Mouse (Mus musculus) left cerebral cortex, postnatal 14 days (tissue): Measurements from ENCODE around the gene Mgme1. TPM values are rescaled to one million over a fixed set of nuclear protein-coding genes. Genes with fewer than 3 reads are reported as not detected.

Experiments
- DNase-seq, 2 experiments: peaks; one replicate each; pipeline ENCODE4 v3.0.0; 2021 to 2022; ENCODE audit warnings: low spot score in 2 of 2, mixed read lengths in 1 of 2
- intact Hi-C: fragments of 180-260 bp; cut with DNase I; formaldehyde crosslinking; loops from one replicate; pipeline ENCODE4 v1.15.1; 2025
- total RNA-seq, 2 experiments: library from RNA; stranded (reverse); gene quantifications; 2 replicates each; pipeline ENCODE4 v1.2.3; 2021

Gene Mgme1
- total RNA-seq, 2 experiments from 2014 or later: 3.2 to 3.4 TPM

DNA sequence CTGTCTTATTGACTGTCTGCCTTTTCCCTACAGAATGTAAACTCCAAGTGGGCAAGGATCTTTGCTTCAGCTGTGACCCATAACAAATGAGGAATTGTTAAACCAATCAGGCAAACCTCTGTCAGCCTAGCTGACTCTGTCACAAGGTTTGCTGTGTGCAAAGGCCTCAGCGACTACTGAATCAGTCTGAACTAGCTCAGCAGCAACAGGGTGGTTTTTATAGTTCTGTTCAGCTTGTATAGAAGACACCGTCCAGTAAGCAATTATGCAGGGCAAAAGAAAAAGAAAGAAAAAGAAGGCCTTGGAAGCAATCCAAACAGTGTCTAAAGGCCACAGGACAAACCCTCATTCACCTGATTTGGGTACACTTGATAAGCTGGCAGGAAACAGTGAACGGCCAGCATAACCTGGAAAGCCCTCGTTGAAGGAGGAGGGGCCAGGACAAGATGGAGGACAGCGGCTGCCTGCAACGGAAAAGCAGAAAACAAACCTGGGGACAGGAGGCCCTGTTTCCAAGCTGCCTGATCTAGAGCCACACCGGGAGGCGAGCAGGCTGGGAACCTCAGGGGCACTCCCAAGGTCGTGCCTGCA is 24.8 kb downstream of the Mgme1 start:
- intact Hi-C loops: no loop called here
- DNase-seq: no peak

DNA sequence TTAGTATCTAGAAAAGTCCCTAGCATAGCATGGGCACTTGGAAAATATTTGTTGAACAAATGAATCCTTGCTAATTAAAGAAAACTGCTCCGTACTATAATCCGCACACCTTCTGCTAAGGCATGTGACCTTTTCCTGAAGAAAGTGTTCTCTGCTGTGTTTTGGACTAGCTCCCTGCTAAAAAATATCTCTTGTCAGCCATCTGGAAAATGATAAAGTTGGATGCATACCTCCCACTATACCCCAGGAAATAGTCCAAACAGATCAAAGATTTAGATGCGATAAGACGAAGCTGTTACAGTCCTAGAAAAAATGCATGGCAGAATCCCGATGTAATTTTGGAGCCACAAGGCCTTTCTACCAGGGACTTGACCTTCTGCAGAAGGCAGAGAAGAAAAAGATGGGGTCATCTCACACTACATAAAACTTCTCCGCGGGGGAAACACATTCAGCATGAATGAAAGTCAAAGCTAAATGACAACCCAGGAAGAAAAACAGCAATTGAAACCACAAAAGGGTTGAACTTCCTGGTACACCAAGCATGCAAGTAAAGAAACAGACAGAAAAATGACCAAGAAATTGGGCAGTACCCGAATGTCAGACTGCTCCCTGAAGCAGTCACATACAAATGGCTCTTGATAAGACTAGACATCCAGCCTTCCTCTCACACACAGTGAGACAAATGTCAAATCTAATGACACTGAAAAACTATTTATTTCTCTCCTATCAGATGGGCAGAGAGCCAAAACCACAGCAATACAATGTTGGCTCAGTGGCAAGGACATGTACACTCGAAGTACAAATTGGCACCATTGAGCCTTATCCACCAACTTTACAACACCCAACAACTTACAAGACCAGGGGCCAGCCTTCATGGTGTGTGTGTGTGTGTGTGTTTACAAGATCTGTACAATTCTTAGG is 29.5 kb downstream of the Mgme1 start:
- intact Hi-C loops: no loop called here
- peak in 1 of 2 experiments; percentile 35 for DNase-seq

DNA sequence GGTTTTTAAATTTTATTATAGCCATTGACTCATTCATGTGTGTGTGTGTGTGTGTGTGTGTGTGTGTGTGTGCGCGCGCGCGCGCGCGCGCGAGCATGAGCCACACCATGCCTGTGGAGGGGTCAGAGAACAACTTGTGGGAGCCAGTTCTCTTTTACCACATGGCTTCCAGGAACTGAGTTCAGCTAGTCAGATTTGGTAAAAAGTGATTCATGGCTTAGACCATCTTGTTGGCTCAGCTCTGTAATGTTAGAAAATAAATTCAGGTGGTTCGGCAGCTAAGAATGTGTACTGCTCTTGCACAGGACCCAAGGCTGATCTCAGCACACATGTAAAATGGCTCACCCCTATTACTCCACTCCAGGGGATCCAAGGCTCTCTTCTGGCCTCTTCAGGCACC is 30.6 kb downstream of the Mgme1 start:
- intact Hi-C loops: no loop called here
- DNase-seq: no peak

DNA sequence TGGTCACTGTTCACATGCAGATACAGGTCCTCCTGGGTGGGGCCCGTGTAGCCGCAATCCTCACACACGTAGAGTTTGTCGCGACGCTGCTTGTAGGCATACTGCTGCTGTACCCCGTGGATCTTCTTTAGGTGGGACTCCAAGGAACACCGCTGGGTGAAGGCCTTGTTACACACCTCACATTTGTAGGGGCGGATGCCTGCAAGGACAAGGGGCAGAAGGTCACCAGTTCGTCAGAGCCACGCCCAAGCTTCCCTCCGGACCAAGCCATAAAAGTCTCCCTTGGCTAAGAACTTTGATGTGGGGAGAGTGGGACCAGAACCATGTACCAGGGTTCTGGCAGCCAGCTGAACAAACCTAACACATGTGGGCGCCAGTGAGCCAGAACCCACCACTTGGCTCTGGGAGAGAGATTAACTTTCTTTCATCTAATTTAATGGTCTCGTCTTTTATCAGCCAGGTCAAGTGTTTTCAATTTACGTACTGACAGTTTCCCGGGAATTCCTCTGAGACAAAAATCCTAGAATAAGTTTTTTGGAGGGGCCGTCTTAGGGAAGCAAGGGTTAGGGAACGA is 35.3 kb downstream of the Mgme1 start:
- DNase-seq: no peak
- intact Hi-C loops: no loop called here

DNA sequence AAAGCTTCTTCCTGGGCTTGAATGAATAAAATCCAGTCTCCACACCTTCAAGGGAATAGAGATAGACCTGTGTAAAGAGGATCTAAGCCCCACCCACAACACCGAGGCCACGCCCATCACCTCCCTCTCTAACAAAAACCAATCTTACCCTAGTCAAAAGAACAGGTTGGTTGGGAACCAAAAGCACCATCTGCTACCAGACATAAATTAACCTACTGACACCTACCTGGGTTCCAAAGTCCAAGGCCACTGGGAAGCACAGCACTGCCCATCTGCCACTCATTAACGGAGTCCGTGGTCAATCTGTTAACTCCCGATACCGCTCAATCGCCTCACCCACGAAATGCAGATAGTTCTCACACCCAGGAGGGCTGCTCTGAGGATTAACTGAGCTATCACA is 38.1 kb downstream of the Mgme1 start:
- DNase-seq: no peak
- intact Hi-C loops: no loop called here

DNA sequence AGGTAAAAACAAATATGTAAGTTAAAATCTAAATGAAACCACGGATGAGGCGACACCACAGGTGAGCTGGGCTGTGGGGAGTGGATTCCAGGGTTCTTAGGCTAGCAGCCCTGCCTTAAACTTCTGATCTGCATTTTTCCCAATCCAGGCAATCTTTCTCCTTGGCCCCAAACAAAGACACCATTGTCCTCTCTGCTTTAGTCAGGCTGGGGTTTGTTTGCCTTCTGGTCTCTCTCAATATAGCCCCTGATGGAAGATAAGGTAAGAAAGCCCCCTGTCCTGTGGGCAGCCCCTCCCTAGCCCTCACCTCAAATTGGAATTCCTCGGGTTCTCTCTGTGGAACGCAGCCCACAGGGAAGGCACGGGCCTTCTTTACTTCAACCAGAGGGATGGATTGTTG is 39.8 kb downstream of the Mgme1 start:
- intact Hi-C loops: no loop called here
- no peak for DNase-seq

DNA sequence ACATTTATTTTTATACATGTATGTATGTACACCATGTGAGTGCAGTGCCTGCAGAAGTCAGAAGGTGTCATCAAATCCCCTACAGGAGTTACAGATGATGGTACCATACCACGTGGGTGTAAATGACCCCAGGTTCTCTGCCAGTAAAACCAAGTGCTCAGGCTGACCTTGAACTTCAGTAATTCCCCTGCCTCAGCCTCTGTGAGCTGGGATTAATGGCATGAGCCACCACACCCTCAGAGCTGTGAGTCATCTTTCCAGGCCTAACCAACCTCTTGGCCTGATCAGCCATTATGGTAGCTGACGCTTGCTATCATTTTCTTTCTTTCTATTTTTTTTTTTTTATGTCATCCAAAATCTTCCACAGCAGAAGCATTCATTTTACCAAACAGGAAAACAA is 40.9 kb downstream of the Mgme1 start:
- DNase-seq: no peak
- intact Hi-C loops: no loop called here

DNA sequence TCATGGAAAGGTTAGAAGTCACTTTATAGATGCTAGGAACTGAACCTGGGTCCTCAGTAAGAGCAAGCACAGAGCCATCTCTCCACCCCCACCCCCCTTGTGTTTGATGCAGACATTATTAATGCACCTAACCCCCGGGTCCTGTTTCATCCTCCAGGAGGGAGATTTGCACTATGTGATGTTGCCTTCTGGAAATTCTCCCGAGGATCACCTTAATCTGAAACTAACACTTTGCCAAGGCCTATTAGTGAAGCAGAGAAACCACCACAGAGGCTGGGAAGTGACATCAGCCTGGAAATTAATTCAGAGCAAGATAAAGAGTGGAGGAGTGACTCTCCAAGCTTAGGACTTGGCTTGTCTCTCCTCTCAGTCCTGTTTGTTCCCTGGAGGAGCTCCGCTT is 53.8 kb downstream of the Mgme1 start:
- no peak for DNase-seq
- intact Hi-C loops: no loop called here

DNA sequence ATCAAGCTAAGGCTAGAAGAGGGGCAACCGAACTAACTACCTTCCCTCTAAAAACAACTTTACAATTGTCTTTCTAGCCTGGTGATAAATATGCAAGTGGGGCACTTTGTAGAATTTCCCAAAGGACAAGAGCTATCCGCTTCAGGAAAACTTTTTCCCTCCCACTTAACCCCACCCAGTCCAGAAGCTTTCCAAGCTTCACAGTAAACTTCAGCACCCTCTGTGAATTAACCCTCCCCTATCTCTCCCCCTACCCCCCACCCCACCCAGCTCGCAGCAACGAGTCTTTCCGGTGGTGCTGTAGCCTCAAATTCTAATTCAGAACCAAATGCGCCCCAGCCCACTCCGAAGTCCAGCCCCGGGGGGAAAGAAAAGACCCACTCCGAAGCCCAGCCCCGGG is 59.0 kb downstream of the Mgme1 start:
- intact Hi-C loops: no loop called here
- no peak for DNase-seq

DNA sequence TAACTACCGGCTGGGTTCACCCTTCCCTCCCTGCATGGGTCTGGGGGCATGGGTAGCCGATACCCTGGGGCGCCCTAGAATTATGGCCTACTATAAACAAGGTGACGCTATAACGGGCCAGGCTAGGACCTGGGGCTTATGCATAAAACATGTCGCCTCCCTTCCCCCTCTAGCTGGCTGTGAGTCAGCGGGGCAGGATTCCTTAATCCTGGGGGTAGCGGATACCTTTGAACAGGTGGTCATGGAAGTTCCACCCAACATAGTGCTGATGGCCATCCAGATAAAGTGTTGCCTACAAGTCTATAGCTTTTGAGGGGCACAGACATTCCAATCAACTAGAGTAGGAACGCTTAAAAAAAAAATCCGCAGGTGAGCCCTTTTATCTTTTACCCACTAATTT is 59.5 kb downstream of the Mgme1 start:
- intact Hi-C loops: no loop called here
- no peak for DNase-seq

DNA sequence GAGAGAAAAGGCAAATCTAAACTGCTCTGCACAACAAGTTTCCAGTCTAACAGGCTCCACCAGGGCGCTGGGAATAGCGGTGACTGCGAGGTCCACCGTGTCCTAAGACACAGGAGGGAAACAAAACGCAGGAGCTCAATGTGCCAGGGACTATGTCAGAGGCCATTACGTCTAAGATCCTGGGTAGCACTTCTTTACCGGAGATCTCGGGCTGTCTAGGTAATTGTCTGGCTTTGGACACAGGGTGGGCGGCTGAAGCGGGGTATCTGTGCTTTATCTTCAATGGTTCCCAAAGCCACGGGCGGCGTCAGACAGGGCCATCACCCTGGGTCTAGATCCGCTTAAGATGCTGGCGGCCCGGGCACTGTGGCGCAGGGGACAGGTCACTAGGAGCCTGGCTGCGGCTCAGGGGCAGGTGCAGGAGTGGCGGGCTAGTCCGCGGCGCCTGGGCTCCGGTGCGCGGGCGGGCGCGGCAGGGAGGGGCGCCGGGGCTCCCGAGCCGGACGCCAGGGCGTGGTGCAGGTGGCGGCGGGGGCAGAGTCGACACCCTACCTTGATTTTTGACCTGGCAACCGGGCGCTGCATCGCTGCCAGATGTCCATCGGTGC is 60.0 kb downstream of the Mgme1 start:
- DNase-seq: peak in 1 of 2 experiments; percentile 19
- intact Hi-C loops: no loop called here

Other genes with a start within 250 kb of the Mgme1 start
- gene Banf2, start 237.6 kb upstream of the Mgme1 start, total RNA-seq: not detected
- gene Snx5, start 243 bp downstream of the Mgme1 start, total RNA-seq: 10 to 100 TPM; 64.4 to 67.4 TPM
- gene Ovol2, start 61.5 kb downstream of the Mgme1 start, total RNA-seq: 1 to 10 TPM; 5.3 to 6.7 TPM
- 10 to 100 TPM; 32.0 to 33.7 TPM for gene Kat14, start 98.3 kb downstream of the Mgme1 start, total RNA-seq
- 1 to 10 TPM; 4.7 to 9.4 TPM for gene Pet117, start 98.3 kb downstream of the Mgme1 start, total RNA-seq